Mouse (Mus musculus): ENCODE data around the gene Fdxr. TPM values are rescaled to one million over a fixed set of nuclear protein-coding genes. Genes with fewer than 3 reads are reported as not detected.

Fdxr gene
- polyA plus RNA-seq, 1 experiment from 2014 or later: 10.0 TPM

DNA sequence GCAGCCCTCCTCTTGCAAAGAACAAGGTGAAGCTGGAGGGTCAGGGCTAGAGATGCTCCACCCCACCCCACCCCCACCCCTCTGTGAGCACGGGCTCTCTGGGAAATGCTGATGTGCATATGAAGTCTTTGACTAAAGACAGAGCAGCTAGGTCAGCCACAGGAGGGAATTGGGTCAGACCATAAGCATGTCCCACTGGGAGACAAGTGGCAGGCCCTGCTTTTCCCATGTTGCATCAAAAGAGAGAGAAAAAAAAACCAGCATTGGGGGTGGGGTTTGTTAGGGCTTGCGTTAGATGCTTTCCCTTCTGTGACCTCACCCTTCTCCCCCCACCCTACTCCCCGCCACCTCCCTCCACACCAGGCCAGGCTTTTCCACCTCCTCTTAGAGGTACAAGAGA lies 29.6 kb downstream of the Fdxr start:
- Histone ChIP-seq H3K36me3 (ENCODE audit: control insufficient read depth, insufficient read depth, low read length) (no peaks in the 10 kb centered on the region), H3K27me3 (ENCODE audit: control insufficient read depth, insufficient read depth, low read length) (peaks cover 60% of the 10 kb centered on the region), H3K4me3 (ENCODE audit: low read depth, low read length) (no peak overlapping the region), H3K9ac (ENCODE audit: low read depth, low read length) (no peak overlapping the region), H3K9me3 (replicated peaks; ENCODE audit: control insufficient read depth, low read length) (no peaks in the 10 kb centered on the region), H3K27ac (ENCODE audit: low read depth, low read length) (no peak overlapping the region), H3K4me2 (no peak overlapping the region), H3K4me1 (ENCODE audit: control insufficient read depth, insufficient read depth, low read length) (peaks cover 30% of the 10 kb centered on the region)
- WGBS (ENCODE audit: insufficient replicate concordance): 14% methylated on average over 3 of the region's 3 CpGs
- ATAC-seq (replicated peaks; ENCODE audit: insufficient number of reproducible peaks, low FRiP score, low TSS enrichment): no peak

DNA sequence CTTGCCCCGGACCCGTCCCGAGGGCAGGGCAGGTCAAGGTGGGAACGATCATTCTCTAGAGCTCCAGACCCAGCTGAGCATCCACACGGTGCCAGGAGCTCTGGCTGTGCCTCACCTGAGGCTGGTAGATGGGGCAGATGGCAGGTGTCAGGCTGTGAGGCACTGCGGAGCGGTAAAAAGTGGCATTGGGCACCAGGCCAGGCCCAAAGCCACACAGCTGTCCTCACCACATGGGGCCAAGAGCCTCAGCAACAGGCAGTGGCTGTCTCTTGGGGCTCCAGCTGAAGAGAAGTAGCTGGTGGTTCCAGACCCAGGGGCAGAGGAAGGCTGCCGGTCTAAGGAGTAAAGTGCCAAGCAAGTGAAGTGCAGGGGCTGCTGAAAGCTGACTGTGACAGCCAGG lies 30.5 kb downstream of the Fdxr start:
- Histone ChIP-seq H3K27me3 (ENCODE audit: control insufficient read depth, insufficient read depth, low read length) (peaks cover 53% of the 10 kb centered on the region), H3K4me1 (ENCODE audit: control insufficient read depth, insufficient read depth, low read length) (peaks cover 30% of the 10 kb centered on the region), H3K4me3 (ENCODE audit: low read depth, low read length) (no peak overlapping the region), H3K9me3 (replicated peaks; ENCODE audit: control insufficient read depth, low read length) (no peaks in the 10 kb centered on the region), H3K36me3 (ENCODE audit: control insufficient read depth, insufficient read depth, low read length) (no peaks in the 10 kb centered on the region), H3K27ac (ENCODE audit: low read depth, low read length) (no peak overlapping the region), H3K9ac (ENCODE audit: low read depth, low read length) (no peak overlapping the region), H3K4me2 (no peak overlapping the region)
- no peak for ATAC-seq (replicated peaks; ENCODE audit: insufficient number of reproducible peaks, low FRiP score, low TSS enrichment)
- WGBS (ENCODE audit: insufficient replicate concordance): 62% methylated on average over 8 of the region's 8 CpGs

DNA sequence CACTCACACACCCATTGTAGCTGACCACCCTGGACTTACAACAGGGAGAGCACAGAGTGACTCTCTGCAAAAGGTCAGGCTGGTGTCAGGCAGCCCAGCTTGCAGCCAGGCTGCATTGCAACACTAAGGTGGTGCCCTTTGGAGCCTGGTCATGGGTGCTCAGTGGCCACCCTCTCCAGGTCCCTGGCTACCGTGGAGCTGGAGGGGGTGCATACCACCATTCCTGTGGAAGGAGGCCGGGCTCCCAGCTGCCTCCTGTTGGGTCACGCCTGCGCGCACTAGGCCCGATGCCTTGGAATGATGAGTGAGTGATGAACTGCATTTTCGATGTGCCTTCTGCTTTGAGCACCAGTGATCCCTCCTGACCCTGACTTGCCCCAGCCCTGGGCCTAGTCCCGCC lies 32.0 kb downstream of the Fdxr start:
- no peak overlapping the region for H3K4me3 ChIP-seq (ENCODE audit: low read depth, low read length)

DNA sequence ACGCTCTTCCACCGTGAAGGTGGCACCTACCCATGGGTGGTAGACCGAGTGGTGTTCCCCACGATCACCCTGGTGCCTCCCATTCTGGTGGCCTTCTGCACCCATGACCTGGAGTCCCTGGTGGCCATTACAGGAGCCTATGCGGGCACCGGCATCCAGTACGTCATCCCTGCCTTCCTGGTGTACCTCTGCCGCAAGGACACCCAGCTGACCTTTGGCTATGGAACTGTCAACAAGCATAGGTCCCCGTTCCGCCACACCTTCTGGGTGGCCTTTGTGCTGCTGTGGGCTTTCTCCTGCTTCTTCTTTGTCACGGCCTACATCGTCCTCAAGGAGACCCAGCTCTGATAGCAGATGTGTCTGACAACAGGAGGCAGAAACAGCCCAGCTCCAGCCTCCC lies 33.1 kb downstream of the Fdxr start:
- Histone ChIP-seq H3K27me3 (ENCODE audit: control insufficient read depth, insufficient read depth, low read length) (peaks cover 27% of the 10 kb centered on the region), H3K4me2 (no peak overlapping the region), H3K27ac (ENCODE audit: low read depth, low read length) (no peak overlapping the region), H3K9ac (ENCODE audit: low read depth, low read length) (no peak overlapping the region), H3K36me3 (ENCODE audit: control insufficient read depth, insufficient read depth, low read length) (no peaks in the 10 kb centered on the region), H3K4me1 (ENCODE audit: control insufficient read depth, insufficient read depth, low read length) (peaks cover 21% of the 10 kb centered on the region), H3K4me3 (ENCODE audit: low read depth, low read length) (no peak overlapping the region), H3K9me3 (replicated peaks; ENCODE audit: control insufficient read depth, low read length) (no peaks in the 10 kb centered on the region)
- no peak for ATAC-seq (replicated peaks; ENCODE audit: insufficient number of reproducible peaks, low FRiP score, low TSS enrichment)
- 70% methylated on average over 12 of the region's 12 CpGs for WGBS (ENCODE audit: insufficient replicate concordance)

More for the DNA sequence above, 32.0 kb downstream of the Fdxr start:
- Histone ChIP-seq H3K4me2 (no peak overlapping the region), H3K27ac (ENCODE audit: low read depth, low read length) (no peak overlapping the region), H3K36me3 (ENCODE audit: control insufficient read depth, insufficient read depth, low read length) (no peaks in the 10 kb centered on the region), H3K9me3 (replicated peaks; ENCODE audit: control insufficient read depth, low read length) (no peaks in the 10 kb centered on the region), H3K4me1 (ENCODE audit: control insufficient read depth, insufficient read depth, low read length) (peaks cover 24% of the 10 kb centered on the region), H3K9ac (ENCODE audit: low read depth, low read length) (no peak overlapping the region), H3K27me3 (ENCODE audit: control insufficient read depth, insufficient read depth, low read length) (peaks cover 38% of the 10 kb centered on the region)
- WGBS (ENCODE audit: insufficient replicate concordance): 78% methylated on average over 8 of the region's 8 CpGs
- ATAC-seq (replicated peaks; ENCODE audit: insufficient number of reproducible peaks, low FRiP score, low TSS enrichment): no peak

DNA sequence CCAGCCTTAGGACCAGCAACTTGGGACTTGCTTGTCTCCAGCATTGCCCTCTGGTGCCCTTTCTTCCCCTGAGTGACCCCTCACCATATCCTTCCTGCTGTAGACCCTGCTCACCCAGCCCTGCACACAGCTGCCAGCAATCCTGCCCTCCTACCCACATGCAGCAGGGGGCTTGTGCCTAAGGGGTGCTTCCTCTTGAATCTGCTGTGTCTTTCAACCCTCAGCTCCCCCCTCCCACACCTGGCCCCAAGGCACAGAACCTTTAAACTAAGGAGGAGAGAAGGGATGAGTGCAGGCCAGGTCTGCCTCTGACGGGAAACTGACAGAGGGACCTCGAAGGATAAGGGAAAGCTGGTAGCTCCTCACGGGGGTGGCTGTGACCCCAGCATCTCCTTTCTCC lies 34.1 kb downstream of the Fdxr start:
- Histone ChIP-seq H3K4me1 (ENCODE audit: control insufficient read depth, insufficient read depth, low read length) (peaks cover 21% of the 10 kb centered on the region), H3K9me3 (replicated peaks; ENCODE audit: control insufficient read depth, low read length) (no peaks in the 10 kb centered on the region), H3K9ac (ENCODE audit: low read depth, low read length) (no peak overlapping the region), H3K4me3 (ENCODE audit: low read depth, low read length) (no peak overlapping the region), H3K36me3 (ENCODE audit: control insufficient read depth, insufficient read depth, low read length) (no peaks in the 10 kb centered on the region), H3K27me3 (ENCODE audit: control insufficient read depth, insufficient read depth, low read length) (peaks cover 17% of the 10 kb centered on the region), H3K27ac (ENCODE audit: low read depth, low read length) (no peak overlapping the region), H3K4me2 (no peak overlapping the region)
- 58% methylated on average over 3 of the region's 3 CpGs for WGBS (ENCODE audit: insufficient replicate concordance)
- ATAC-seq (replicated peaks; ENCODE audit: insufficient number of reproducible peaks, low FRiP score, low TSS enrichment): no peak

DNA sequence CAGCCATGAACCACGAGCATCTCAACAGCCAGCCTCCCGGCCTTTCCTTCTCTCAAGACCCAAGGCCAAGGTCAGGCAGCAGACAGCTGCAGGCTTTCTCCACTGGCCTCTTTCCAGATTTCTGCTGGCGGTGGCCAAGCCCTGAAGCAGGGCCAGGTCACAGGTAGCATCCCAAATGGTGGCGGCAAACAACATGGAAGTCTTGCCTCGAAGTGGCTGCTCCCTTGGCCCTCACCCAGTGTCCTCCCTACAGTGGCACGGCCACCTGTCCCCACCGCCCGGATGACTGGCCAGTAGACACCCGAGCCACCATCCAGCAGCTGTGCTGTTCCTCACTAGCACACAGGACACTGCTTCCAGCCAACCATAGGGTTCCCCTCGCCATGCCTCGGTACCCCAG lies 35.4 kb downstream of the Fdxr start:
- no peak overlapping the region for H3K4me2 ChIP-seq
- H3K4me3 ChIP-seq (ENCODE audit: low read depth, low read length): no peak overlapping the region
- H3K4me1 ChIP-seq (ENCODE audit: control insufficient read depth, insufficient read depth, low read length): peaks cover 13% of the 10 kb centered on the region
- H3K9me3 ChIP-seq (replicated peaks; ENCODE audit: control insufficient read depth, low read length): no peaks in the 10 kb centered on the region
- H3K9ac ChIP-seq (ENCODE audit: low read depth, low read length): no peak overlapping the region
- 89% methylated on average over 11 of the region's 11 CpGs for WGBS (ENCODE audit: insufficient replicate concordance)
- no peak for ATAC-seq (replicated peaks; ENCODE audit: insufficient number of reproducible peaks, low FRiP score, low TSS enrichment)
- no peak overlapping the region for H3K27ac ChIP-seq (ENCODE audit: low read depth, low read length)
- peaks cover 7% of the 10 kb centered on the region for H3K27me3 ChIP-seq (ENCODE audit: control insufficient read depth, insufficient read depth, low read length)
- no peaks in the 10 kb centered on the region for H3K36me3 ChIP-seq (ENCODE audit: control insufficient read depth, insufficient read depth, low read length)

DNA sequence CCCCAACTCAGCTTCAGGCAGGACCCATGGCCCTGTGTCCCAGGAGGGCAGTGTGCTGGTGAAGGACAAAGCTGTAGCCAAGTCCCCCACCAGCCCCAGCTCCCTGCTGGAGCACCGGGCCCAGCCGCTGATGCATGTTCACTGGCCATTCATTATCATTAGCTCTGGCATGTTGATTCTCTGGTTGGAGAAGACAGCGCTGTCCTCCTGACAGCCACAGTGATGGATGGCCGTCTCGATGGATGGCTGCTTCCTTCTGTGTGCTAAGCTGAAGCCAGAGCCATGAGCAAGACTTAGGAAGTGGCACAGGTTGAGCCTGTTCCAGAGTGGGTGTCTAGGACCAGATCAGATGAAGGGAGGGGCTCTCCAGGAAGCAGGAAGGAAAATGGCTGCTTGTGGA lies 40.3 kb downstream of the Fdxr start:
- Histone ChIP-seq H3K9me3 (replicated peaks; ENCODE audit: control insufficient read depth, low read length) (no peaks in the 10 kb centered on the region), H3K27ac (ENCODE audit: low read depth, low read length) (no peak overlapping the region), H3K36me3 (ENCODE audit: control insufficient read depth, insufficient read depth, low read length) (no peaks in the 10 kb centered on the region), H3K27me3 (ENCODE audit: control insufficient read depth, insufficient read depth, low read length) (no peaks in the 10 kb centered on the region; the same call in none of the 2 replicates), H3K4me3 (ENCODE audit: low read depth, low read length) (no peak overlapping the region), H3K4me2 (no peak overlapping the region), H3K4me1 (ENCODE audit: control insufficient read depth, insufficient read depth, low read length) (peaks cover 36% of the 10 kb centered on the region), H3K9ac (ENCODE audit: low read depth, low read length) (no peak overlapping the region)
- 15% methylated on average over 5 of the region's 5 CpGs for WGBS (ENCODE audit: insufficient replicate concordance)
- ATAC-seq (replicated peaks; ENCODE audit: insufficient number of reproducible peaks, low FRiP score, low TSS enrichment): no peak

DNA sequence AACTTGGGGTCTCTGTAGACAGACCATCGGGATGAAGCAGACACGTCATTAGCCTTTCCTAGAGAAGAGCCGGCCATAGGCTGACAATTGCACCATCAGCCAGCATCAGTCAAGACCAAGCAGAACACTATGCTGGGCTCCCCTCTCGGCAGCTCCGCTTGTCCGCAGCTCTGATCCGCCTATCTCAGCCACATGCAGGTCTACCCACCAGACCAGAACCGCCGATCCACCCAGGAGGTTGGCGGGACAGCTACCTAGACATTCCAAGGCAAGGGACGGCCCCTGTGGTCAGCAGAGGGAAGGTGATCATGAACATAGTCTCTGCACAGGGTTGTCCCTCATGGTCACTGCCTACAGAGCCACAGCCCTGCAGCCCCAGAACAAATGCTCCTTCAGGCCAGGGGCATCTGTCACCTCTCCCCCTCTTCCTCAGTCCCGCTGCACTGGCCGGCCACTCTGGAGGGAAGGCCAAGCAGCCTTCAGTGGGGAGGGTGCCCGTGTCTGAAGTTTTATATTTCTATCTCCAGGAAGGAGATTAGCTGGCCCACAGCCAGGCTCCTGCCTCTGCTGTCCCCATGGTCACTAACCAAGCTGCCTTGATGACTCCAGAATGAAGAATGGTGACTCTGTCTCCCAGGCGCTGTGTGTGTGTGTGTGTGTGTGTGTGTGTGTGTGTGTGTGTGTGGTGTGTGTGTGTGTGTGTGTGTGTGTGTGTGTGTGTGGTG lies 42.4 kb downstream of the Fdxr start:
- Histone ChIP-seq H3K4me1 (ENCODE audit: control insufficient read depth, insufficient read depth, low read length) (peaks cover 47% of the 10 kb centered on the region), H3K9me3 (replicated peaks; ENCODE audit: control insufficient read depth, low read length) (no peaks in the 10 kb centered on the region), H3K4me3 (ENCODE audit: low read depth, low read length) (no peak overlapping the region), H3K4me2 (no peak overlapping the region), H3K27me3 (ENCODE audit: control insufficient read depth, insufficient read depth, low read length) (no peaks in the 10 kb centered on the region; the same call in none of the 2 replicates), H3K27ac (ENCODE audit: low read depth, low read length) (no peak overlapping the region), H3K9ac (ENCODE audit: low read depth, low read length) (no peak overlapping the region), H3K36me3 (ENCODE audit: control insufficient read depth, insufficient read depth, low read length) (no peaks in the 10 kb centered on the region)
- 57% methylated on average over 15 of the region's 15 CpGs for WGBS (ENCODE audit: insufficient replicate concordance)
- ATAC-seq (replicated peaks; ENCODE audit: insufficient number of reproducible peaks, low FRiP score, low TSS enrichment): no peak

All from heart, embryonic 11.5 days (tissue).